Mouse (Mus musculus): ENCODE results near the gene Grin2a. TPM values are rescaled to one million over a fixed set of nuclear protein-coding genes. Genes with fewer than 3 reads are reported as not detected.
"Not testable (repeated sequence)": the region's sequence is repeated elsewhere in the genome, so short reads cannot be mapped to it uniquely, and the experiment has no call there.

The Grin2a gene
- total RNA-seq, 1 experiment from 2014 or later: not detected

DNA sequence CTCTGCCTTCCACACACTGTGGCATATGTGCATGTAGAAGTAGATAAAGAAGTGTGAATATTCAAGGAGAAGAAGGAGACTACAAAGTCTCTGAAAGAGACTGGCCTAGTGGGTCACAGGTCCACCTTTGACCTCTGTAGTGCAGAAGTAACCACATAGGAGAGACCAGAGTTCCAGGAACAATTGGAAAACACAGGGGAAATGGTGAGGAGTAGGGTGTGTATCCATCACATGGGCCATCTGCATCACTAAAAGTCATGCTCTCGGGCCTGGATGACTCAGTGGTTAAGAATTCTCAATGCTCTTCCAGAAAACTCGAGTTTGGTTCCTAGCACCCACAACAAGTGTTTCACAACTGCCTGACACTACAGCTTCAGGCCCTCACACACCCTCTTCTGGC, 285.4 kb downstream of the Grin2a start:
- ATAC-seq (replicated peaks; ENCODE audit: insufficient number of reproducible peaks, low FRiP score, low TSS enrichment, poor library complexity, severe bottlenecking): no peak

DNA sequence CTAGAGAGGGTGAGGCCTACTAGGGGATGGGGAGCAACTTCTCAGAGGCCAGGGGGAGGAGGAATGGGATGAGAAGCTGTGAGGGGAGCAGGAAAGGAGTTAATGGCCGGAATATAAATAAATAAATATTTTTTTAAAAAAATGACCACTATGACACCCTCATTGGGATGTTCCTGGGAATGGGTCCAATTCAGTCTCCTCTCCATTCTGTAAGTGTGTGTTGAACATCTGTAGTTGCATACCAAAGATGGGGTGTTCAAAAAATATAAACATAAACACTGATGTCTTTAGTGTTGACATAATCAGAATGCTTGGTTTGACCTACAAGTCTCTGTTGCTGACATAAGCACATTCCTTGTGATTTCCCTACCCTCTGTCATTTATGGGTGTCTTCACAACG, 298.2 kb downstream of the Grin2a start:
- no peak for ATAC-seq (replicated peaks; ENCODE audit: insufficient number of reproducible peaks, low FRiP score, low TSS enrichment, poor library complexity, severe bottlenecking)

DNA sequence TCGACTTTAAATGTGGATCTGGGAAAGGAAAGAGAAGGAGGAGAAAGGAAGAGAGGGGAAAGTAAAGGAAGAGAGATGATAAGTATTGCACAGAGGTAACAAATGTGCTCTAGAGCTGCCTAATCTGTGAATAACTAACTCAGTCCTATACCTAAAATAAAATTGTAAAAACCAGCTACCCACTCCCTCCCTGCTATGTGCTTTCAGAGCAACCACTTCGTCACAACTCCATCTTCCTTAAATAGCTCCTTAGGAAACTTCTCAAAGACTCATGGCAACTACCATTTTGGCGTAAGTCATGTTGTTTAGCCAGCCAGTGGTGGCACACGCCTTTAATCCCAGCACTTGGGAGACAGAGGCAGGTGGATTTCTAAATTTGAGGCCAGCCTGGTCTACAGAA, 301.3 kb downstream of the Grin2a start:
- no peak for ATAC-seq (replicated peaks; ENCODE audit: insufficient number of reproducible peaks, low FRiP score, low TSS enrichment, poor library complexity, severe bottlenecking)

DNA sequence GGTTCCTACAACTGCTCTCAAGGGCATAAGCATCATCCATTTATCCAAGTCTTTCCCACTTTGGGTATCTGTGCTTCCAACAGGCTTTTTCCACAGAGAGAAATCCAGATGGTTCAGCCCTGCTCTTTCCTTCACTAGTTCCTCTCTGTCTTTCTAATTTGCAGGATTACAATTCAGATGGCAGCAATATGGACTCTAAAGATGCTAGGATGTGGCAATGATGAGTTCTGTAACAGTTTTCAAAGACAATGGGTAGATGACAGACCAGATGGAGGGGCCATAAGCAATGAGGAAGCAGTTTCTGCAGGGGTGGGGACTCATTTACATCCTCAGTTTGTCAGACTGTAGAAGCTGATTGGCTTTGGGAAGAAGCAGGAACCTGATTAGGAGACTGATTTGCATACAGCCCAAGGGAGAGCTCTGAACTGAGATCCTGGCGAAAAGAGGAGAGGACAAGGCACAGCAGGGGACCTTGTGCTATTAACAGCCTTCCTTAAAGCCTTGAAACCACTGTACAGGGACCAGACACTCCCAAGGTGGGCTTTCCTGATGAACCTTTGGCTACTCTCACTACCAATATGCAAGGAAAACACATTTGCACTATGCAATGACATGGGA, 306.7 kb downstream of the Grin2a start:
- ATAC-seq (replicated peaks; ENCODE audit: insufficient number of reproducible peaks, low FRiP score, low TSS enrichment, poor library complexity, severe bottlenecking): no peak

DNA sequence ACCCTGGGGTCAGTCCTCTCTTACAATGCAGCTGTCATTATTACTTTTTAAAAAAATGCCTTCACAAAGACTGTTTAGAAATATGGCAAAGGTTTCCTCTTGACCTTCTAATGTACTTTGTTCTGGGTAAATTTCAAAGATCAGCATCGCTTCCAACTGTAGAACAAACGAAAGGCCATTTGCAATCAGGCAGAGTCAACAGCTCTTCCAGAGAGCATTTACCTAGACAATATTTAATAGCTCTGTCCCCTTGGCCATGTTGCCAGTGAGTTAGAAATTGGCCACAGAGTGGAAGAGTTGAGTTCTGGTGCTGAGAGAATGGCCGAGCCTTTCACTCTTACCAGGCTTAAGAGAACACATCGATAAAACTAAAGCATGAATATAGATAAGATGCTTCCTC, 314.8 kb downstream of the Grin2a start:
- ATAC-seq (replicated peaks; ENCODE audit: insufficient number of reproducible peaks, low FRiP score, low TSS enrichment, poor library complexity, severe bottlenecking): no peak

DNA sequence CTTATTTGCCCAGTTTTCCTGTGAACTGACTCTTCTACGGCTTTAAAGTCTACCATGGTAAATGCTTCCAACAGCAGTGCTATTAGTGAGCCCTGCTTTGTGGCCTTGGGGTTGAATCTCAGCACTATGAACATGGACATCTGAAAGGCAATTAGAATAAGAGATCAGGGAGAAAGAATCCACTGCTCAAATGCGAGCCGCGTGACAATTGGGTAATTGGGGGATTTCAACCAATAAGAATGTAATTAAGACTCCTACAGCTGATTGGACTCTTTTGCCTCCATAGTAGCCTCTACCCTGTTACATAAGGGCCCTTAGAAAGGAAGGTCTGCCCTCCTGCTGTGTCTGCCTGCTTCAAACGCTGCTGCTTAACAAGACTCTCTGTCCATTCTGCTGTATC, 315.4 kb downstream of the Grin2a start:
- no peak for ATAC-seq (replicated peaks; ENCODE audit: insufficient number of reproducible peaks, low FRiP score, low TSS enrichment, poor library complexity, severe bottlenecking)

DNA sequence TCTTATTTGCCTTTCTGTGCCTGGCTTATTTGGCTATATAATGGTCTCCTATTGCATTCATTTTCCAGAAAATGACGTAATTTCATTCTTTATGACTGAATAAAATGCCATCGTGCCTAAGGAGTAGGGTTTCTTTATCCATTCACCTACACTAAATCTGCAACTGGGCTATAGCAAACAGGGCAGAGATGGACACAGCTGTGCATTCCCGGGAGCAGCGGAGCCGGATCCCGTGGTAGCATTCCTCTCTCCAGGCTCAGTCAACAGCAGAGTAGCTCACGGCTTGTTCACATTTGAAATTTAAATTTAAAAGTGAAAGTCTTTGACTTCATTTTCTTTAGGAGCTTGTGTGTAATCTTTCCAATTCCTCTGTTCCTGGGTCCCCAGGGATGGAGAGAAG, 316.6 kb downstream of the Grin2a start:
- ATAC-seq (replicated peaks; ENCODE audit: insufficient number of reproducible peaks, low FRiP score, low TSS enrichment, poor library complexity, severe bottlenecking): no peak

DNA sequence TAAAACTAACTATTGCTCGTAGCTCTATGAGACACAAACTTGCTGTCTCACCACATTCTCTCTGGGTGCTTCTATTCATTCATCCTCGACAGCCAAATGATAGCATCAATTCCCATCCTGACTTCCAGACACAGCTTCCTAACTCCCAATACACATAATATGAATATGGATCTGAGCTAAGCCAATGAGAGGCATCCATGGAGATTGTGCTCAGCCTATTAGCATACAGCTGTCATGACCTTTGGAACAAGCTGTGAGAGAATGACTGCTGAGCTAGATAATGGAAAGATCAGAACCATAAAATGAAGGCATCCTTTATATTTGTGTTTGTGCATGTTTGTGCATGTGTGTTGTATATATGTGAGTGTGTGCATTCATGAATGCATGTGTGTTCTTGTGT, 323.0 kb downstream of the Grin2a start:
- no peak for ATAC-seq (replicated peaks; ENCODE audit: insufficient number of reproducible peaks, low FRiP score, low TSS enrichment, poor library complexity, severe bottlenecking)

DNA sequence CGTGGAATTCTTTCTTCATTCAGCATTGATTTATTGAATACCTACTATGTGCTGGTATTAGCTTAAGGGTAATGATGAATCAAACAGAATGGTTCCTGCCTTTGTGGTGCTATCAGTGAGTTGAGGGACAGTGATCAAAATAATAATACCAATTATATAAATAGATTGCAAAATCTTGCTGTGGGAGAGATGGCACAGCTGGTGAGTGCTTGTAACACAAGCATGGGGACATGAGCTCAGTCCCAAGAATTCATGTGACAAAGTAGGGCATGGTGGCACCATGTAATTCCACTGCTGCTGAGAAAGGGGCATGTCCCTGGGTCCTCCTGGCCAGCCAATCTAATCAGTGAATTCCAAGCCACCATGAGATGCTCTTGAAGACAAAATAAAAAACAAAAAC, 324.1 kb downstream of the Grin2a start:
- ATAC-seq (replicated peaks; ENCODE audit: insufficient number of reproducible peaks, low FRiP score, low TSS enrichment, poor library complexity, severe bottlenecking): no peak

DNA sequence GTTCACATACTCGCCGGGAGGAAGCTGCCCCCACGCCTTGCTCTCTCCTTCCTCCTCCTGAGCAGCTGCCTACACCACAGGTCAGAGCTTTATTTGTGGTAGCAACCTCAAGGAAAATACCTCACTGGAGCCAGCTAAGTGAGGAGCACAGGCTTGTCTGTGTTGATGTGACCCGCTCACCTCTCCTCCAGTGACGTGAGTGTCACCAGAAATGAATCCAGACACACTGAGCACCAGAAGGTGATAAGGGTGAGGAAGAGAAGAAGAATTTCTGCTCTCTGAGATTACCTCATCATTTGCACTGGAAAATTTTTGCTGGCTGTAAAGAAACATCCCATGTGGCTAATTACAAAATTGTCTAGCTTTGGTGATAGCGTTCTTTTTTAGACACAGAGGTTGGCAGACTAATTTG, 324.6 kb downstream of the Grin2a start:
- ATAC-seq (replicated peaks; ENCODE audit: insufficient number of reproducible peaks, low FRiP score, low TSS enrichment, poor library complexity, severe bottlenecking): no peak

DNA sequence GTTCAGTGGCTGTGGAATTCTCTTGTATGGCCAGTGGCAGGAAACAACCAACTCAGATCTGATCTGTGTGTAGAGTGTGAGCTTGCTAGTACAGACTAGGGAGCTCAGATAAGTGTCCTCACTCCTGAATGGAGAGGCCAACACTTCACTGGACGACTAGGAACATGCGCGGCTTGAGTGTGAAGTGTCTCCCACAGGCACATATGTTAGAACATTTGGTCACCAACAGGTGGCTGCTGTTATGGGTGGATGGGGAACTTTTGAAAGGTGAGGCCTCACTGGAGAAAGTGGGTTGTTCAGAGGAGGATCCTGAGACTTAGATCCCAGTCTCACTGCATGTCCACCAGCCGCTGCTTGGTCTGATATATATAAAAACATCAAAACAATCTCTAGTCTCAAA, 329.5 kb downstream of the Grin2a start:
- ATAC-seq (replicated peaks; ENCODE audit: insufficient number of reproducible peaks, low FRiP score, low TSS enrichment, poor library complexity, severe bottlenecking): no peak

DNA sequence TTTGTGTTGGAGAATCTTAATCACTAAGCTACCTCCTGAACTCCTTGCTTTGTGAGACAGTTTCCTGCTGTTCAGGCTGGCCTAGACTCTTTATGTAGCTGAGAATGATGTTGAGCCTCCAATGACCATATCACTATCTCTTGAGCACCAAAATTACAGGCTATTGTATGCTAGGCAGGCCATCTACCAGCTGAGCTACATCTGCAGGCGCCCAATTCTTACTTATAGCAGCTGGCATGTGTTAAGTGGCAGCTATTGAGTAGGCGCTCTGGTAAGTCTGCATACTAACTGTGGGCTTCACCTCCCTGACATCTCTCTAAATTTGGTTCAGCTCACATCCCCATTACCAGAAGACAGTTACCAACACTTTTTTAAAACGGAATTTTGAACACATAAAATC, 331.3 kb downstream of the Grin2a start:
- no peak for ATAC-seq (replicated peaks; ENCODE audit: insufficient number of reproducible peaks, low FRiP score, low TSS enrichment, poor library complexity, severe bottlenecking)

DNA sequence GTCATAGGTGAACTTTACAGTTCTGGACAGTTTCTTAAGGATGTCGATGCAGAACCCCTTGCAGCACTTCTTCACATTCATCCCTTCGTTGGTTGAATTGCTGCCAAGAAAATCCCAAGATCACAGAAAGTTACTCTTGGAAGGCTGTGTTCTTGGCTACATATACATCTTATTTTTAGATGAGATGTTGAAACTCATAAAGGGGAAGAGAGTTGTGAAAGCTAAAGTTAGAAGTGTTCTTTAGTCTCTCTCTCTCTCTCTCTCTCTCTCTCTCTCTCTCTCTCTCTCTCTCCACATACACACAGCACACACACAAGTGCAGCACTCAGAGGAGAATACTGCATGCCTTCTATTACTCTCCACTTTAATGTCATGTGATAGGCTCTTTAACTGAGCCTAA, 331.9 kb downstream of the Grin2a start:
- no peak for ATAC-seq (replicated peaks; ENCODE audit: insufficient number of reproducible peaks, low FRiP score, low TSS enrichment, poor library complexity, severe bottlenecking)

DNA sequence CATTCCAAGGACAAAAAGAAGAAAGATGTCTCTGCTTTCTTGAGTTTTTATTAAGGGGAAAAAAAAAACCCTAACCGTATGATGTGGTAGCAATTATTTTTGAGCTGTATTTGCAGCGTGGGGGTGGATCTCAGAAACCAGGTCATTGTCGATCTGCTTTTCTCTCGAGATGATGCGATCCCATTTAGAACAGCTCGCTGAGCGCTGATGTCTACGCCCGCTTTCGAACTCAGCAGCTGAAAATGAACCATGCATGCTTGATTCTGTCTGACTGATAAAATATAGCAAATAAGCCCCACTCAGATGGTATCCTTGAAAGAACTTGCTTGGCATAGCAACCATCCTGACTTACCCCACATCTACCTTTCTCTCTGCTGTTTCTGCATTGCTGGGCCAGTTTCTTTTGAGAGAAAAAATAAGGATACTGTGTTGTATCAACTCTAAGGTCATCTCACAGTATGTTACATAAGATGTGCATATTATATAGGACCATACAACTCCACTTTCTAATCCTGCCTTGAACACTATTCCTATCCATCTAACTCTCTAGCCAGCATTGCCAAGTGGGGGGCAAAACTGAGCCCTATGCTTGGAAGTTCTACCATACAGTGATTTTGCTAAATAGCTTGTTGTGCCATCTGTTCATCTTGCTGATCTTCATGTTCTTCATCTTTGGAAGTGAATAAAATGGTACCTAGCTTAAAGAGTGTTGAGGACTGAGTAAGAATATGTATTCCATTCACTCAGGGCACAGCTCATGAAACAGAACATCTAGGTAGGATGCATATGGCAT, 369.5 kb downstream of the Grin2a start:
- no peak for ATAC-seq (replicated peaks; ENCODE audit: insufficient number of reproducible peaks, low FRiP score, low TSS enrichment, poor library complexity, severe bottlenecking)

DNA sequence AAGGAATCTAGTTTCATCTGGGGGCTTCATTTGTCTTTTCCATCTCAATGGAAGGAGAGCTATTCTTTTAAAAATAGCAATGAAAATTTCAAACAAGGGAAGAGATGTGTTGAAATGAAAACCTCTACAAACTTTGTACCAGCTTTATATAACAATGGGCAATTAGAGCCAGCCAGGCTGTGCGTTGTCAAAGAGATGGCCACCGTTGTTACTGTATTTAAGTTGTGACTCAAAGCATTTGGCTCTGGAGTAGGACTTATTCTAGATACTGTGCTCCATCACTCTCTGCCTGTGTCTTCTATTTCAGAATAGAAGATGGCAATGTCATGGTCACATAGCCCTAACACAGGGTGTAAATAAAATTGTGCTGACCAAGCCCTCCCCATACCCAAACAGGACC, 371.0 kb downstream of the Grin2a start:
- no peak for ATAC-seq (replicated peaks; ENCODE audit: insufficient number of reproducible peaks, low FRiP score, low TSS enrichment, poor library complexity, severe bottlenecking)

DNA sequence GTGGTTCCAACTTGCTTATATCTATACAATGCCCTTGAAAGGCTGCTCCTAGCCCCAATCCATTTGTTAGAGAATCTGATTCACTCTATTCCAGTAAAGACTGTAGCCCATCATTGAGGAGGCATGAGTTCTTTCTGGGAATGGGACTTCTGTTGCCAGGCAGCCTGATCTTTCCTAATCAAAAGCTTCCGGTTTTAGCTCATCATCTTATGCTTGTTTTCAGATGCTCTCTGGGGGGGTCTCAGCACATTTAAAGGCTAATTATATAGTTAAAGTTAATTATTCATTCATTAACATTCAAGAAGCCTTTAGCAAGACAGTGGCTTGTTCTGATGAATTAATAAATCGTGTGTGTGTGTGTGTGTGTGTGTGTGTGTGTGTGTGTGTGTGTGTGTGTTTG, 377.2 kb downstream of the Grin2a start:
- no peak for ATAC-seq (replicated peaks; ENCODE audit: insufficient number of reproducible peaks, low FRiP score, low TSS enrichment, poor library complexity, severe bottlenecking)

DNA sequence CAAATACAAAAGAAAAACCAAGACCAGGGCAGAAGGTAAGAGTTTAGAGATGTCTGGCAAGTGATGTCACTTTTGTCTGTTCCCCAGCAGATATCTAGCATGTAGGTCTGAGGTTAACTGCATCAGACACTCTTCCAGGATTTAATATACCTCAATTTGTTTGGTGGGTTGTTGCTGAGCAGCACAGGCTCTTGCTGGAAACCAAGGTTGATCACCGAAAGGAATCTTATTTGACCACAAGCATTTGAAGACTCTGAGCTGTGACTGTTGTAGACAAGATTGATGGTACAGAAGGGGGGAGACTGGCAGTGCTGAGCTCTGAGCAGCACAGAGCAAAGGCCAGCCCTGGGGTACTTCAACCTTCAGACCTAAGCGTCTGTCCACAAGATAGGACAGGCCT, 378.1 kb downstream of the Grin2a start:
- ATAC-seq (replicated peaks; ENCODE audit: insufficient number of reproducible peaks, low FRiP score, low TSS enrichment, poor library complexity, severe bottlenecking): no peak

DNA sequence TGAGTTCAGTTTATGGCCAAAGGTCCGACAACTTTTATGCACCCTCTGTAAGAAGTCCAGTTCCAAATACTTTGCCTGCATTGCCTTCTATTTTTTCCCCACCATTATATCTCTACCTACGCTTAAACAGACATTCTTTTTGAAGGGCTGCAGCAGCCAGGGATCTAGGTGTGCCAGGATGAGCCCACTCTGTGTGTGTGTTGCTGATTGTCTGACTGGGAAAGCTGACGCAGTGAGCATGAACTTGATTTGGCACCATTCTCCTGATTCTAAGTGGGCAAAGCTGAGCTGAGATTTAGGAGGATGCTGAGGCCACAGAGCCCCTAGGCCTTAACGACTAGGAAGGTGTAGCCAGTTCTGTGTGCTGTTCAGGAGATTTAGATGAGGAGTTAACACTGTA, 378.6 kb downstream of the Grin2a start:
- no peak for ATAC-seq (replicated peaks; ENCODE audit: insufficient number of reproducible peaks, low FRiP score, low TSS enrichment, poor library complexity, severe bottlenecking)

DNA sequence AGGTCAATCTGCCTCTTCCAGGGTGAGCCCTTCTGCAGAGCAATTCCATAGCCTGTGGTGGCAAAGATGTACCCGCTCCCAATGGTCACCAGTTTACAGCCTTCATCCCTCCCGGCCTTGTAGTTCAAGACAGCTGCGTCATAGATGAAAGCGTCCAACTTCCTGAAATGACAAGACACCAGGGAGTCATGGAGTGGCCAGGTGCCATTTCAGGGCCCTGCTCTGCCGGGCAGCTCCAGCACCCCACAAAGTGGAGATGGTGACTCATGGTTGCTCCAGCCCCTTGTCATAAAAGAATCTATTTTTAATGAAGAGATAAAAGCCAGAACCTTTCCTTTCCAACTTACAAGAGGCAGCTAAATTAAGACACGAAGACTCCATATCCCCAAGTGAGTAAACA, 382.8 kb downstream of the Grin2a start:
- ATAC-seq (replicated peaks; ENCODE audit: insufficient number of reproducible peaks, low FRiP score, low TSS enrichment, poor library complexity, severe bottlenecking): not testable (repeated sequence)

DNA sequence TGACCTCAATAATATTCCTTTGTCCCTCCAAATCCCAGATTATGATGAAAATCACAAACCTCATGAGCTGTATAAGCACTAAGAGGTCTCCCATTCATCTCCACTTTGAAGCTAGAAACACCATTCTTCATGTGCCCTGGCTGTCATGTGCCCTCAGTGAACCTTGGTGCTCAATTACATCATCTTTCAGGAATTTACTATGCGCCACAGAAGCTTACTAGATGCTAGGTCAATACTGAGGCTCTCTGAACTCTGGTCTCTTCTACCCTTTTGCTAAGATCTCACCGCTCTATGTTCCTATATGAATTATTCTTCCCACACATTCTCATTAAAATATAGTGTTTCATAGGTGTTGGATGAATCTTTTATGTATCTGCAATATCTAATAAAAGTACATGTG, 387.9 kb downstream of the Grin2a start:
- no peak for ATAC-seq (replicated peaks; ENCODE audit: insufficient number of reproducible peaks, low FRiP score, low TSS enrichment, poor library complexity, severe bottlenecking)

DNA sequence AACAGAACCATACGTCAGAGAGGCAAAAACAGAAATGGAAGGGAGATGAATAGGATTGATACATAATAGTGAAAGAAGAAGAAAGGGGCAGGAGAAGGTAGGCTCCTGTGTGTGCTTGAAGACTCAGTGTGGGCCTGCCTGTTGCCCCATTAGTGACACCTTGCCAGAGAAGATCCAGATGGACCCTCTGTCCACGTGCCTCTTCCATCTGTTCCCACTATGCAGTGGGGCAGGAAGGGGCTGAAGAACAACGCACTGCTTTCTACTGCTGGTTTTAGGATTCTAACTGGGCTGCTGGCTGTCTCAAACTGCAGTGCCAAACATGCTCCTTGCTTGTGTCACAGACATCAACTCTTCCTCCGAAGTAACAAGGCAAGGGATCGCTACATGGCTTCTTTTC, 391.4 kb downstream of the Grin2a start:
- no peak for ATAC-seq (replicated peaks; ENCODE audit: insufficient number of reproducible peaks, low FRiP score, low TSS enrichment, poor library complexity, severe bottlenecking)
